Mouse (Mus musculus) erythroblast, embryonic 14.5 days (primary cell): ENCODE data around the gene Stoml3.

ENCODE experiments used
- GATA1 ChIP-seq: IDR thresholded peaks from 2 replicates; pipeline ENCODE4 v1.6.1; 2012; ENCODE audit warnings: low read length, inconsistent platforms, mixed read lengths
- TAL1 ChIP-seq: IDR thresholded peaks from 3 replicates; pipeline ENCODE4 v1.6.1; 2012; ENCODE audit warnings: low read length, inconsistent platforms, mixed read lengths

DNA sequence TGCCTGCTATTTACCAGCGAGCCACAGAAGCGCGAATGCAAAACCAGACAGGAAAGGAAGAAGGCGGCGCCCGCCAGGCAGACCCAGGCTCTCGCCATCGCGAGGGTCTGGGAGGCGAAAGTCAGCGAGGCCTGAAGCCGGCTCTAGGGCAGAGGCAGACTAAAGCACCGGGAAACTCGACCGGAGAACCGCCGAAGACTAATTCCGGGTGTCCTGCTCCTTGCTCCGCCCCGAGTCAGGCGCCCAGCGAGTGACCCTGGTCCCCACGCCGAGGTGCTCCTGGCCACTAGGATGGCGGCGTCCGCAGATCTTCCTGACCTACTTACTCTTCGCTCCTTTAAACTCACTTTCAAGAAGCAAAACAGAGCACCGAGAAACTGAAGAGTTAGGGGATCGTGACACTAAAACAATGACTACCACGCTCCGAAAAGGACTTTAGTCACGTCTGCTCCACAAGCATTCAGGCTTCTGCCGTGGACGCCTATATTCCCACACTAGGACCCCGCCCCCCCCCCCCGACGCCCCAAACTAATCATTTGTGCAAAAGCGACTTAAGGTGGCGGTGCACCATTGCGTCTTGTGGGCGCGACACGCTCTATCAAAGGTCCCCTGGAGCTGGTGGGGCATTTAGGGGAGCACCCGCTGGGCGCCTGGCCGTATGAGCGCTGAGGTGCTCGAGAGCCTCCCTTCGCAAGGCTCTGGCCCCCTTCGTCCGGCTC is 25.2 kb upstream of the Stoml3 start, which contains the start of the genes Nhlrc3 and Proser1:
- TF ChIP-seq TAL1 (no peak), GATA1 (no peak)
